In genomic region chr17:56717363-56718058, GRCm38 (mm10) we compare ENCODE assay signal across 7 mouse cellular contexts. TPM values are rescaled to one million over a fixed set of nuclear protein-coding genes. Genes with fewer than 3 reads are reported as not detected.
DNase-seq lines count a peak whose midpoint lies in the region; ATAC-seq lines count a peak whose summit lies in the region.

Gene Ndufa11, plus strand, starts transcription at chr17:56717767.
Gene Vmac, minus strand, starts transcription at chr17:56718022.

- H3K4me1 ChIP-seq in embryonic facial prominence, embryonic 11.5 days (ENCODE audit: control insufficient read depth, insufficient read depth, low read length): no peaks in the 10 kb centered on the region
- H3K4me1 ChIP-seq in limb, embryonic 10.5 days: peaks cover 44% of the 10 kb centered on the region
- peaks cover 36% of the 10 kb centered on the region for H3K4me1 ChIP-seq in midbrain, embryonic 13.5 days (replicated peaks)

- ATAC-seq in embryonic facial prominence, embryonic 11.5 days (replicated peaks; ENCODE audit: insufficient number of reproducible peaks, low FRiP score, low TSS enrichment, low read depth): peak; percentile 53
- peak; percentile 58 for ATAC-seq in granulocyte monocyte progenitor cell, adult 5-6 weeks (replicated peaks; ENCODE audit: poor library complexity, severe bottlenecking)
- peak; percentile 77 for ATAC-seq in midbrain, embryonic 13.5 days

- H3K36me3 ChIP-seq in embryonic facial prominence, embryonic 11.5 days (replicated peaks; ENCODE audit: control insufficient read depth, insufficient read depth, low read depth, low read length): peaks cover 7% of the 10 kb centered on the region
- H3K36me3 ChIP-seq in limb, embryonic 10.5 days: peaks cover 39% of the 10 kb centered on the region
- peaks cover 26% of the 10 kb centered on the region for H3K36me3 ChIP-seq in midbrain, embryonic 13.5 days

- peak within 1 kb of the TSS; percentile 78 for H3K9ac ChIP-seq in embryonic facial prominence, embryonic 11.5 days (replicated peaks; ENCODE audit: low read length)
- peak within 1 kb of the TSS; percentile 93 for H3K9ac ChIP-seq in midbrain, embryonic 13.5 days (replicated peaks)

- peak within 1 kb of the TSS; percentile 61 for H3K4me3 ChIP-seq in embryonic facial prominence, embryonic 11.5 days (ENCODE audit: low read depth, low read length)
- H3K4me3 ChIP-seq in limb, embryonic 10.5 days: peak within 1 kb of the TSS; percentile 84
- H3K4me3 ChIP-seq in midbrain, embryonic 13.5 days (replicated peaks): peak within 1 kb of the TSS; percentile 84

- peak within 1 kb of the TSS; percentile 82 for H3K4me2 ChIP-seq in embryonic facial prominence, embryonic 11.5 days (ENCODE audit: low read depth, low read length)
- peak within 1 kb of the TSS; percentile 83 for H3K4me2 ChIP-seq in midbrain, embryonic 13.5 days (replicated peaks)

- WGBS in embryonic facial prominence, embryonic 11.5 days: under 1% methylated on average over 59 of the region's 59 CpGs
- WGBS in limb, embryonic 10.5 days: under 1% methylated on average over 59 of the region's 59 CpGs
- under 1% methylated on average over 59 of the region's 59 CpGs for WGBS in midbrain, embryonic 13.5 days

- peak; percentile 97 for DNase-seq in adrenal gland, postnatal 14 days
- DNase-seq in embryonic facial prominence, embryonic 11.5 days (ENCODE audit: low spot score): peak; percentile 100
- peak; percentile 93 for DNase-seq in kidney, adult 11 months
- peak; percentile 98 for DNase-seq in limb, embryonic 10.5 days (ENCODE audit: low spot score)
- peak; percentile 91 for DNase-seq in spleen, adult 12 weeks (ENCODE audit: low spot score)

- no peaks in the 10 kb centered on the region for H3K27me3 ChIP-seq in embryonic facial prominence, embryonic 11.5 days (ENCODE audit: control insufficient read depth, insufficient read depth, low read length)
- H3K27me3 ChIP-seq in limb, embryonic 10.5 days (ENCODE audit: low read depth, poor library complexity, severe bottlenecking): no peaks in the 10 kb centered on the region
- no peaks in the 10 kb centered on the region for H3K27me3 ChIP-seq in midbrain, embryonic 13.5 days

- peak within 1 kb of the TSS; percentile 29; the same call in 1 of the 2 replicates for H3K27ac ChIP-seq in embryonic facial prominence, embryonic 11.5 days (replicated peaks; ENCODE audit: low read depth, low read length)
- peak within 1 kb of the TSS; percentile 93 for H3K27ac ChIP-seq in limb, embryonic 10.5 days
- H3K27ac ChIP-seq in midbrain, embryonic 13.5 days: peak within 1 kb of the TSS; percentile 87

- H3K9me3 ChIP-seq in embryonic facial prominence, embryonic 11.5 days (replicated peaks; ENCODE audit: control insufficient read depth, low read length): no peaks in the 10 kb centered on the region
- no peaks in the 10 kb centered on the region for H3K9me3 ChIP-seq in limb, embryonic 10.5 days (replicated peaks)
- H3K9me3 ChIP-seq in midbrain, embryonic 13.5 days: no peaks in the 10 kb centered on the region

RNA-seq across cellular contexts. Expression of gene Ndufa11, which starts in this region (rescaled TPM):
- 382 and 386 TPM in 2 replicates for total RNA-seq in adrenal gland, postnatal 14 days (2021)
- 352 and 362 TPM in 2 replicates for polyA plus RNA-seq in embryonic facial prominence, embryonic 11.5 days (2014; fragmentation: Nextera tagmentation; extraction: Ambion mirVana)
- total RNA-seq in granulocyte monocyte progenitor cell, adult 5-6 weeks (2014; fragmentation: Nextera tagmentation): 134 and 201 TPM in 2 replicates
- 99.5 and 106 TPM in 2 replicates for total RNA-seq in granulocyte monocyte progenitor cell, adult 5-6 weeks (2017)
- 425 and 437 TPM in 2 replicates for polyA plus RNA-seq in limb, embryonic 10.5 days (2016; fragmentation: Nextera tagmentation; extraction: Ambion mirVana)
- 465 and 479 TPM in 2 replicates for polyA plus RNA-seq in midbrain, embryonic 13.5 days (2015; fragmentation: Nextera tagmentation; extraction: Ambion mirVana)

RNA-seq across cellular contexts. Expression of gene Vmac, which starts in this region (rescaled TPM):
- total RNA-seq in adrenal gland, postnatal 14 days (2021): 22.3 and 23.9 TPM in 2 replicates
- polyA plus RNA-seq in embryonic facial prominence, embryonic 11.5 days (2014; fragmentation: Nextera tagmentation; extraction: Ambion mirVana): 14.7 and 15.5 TPM in 2 replicates
- total RNA-seq in granulocyte monocyte progenitor cell, adult 5-6 weeks (2014; fragmentation: Nextera tagmentation): 5.3 and 9.1 TPM in 2 replicates
- total RNA-seq in granulocyte monocyte progenitor cell, adult 5-6 weeks (2017): 3.7 and 9.1 TPM in 2 replicates
- 12.8 and 15.5 TPM in 2 replicates for polyA plus RNA-seq in limb, embryonic 10.5 days (2016; fragmentation: Nextera tagmentation; extraction: Ambion mirVana)
- 15.5 and 18.2 TPM in 2 replicates for polyA plus RNA-seq in midbrain, embryonic 13.5 days (2015; fragmentation: Nextera tagmentation; extraction: Ambion mirVana)

Comparison
In these comparisons a context has a peak if more than half of its experiments do, and no peak if none do; other contexts are left out.
1. Peak in every context shown above with its lines: DNase-seq, ATAC-seq, H3K4me3 ChIP-seq and H3K27ac ChIP-seq.
2. H3K27ac ChIP-seq: peak in every context shown above with its lines; median percentile 93 in limb, embryonic 10.5 days; 87 in midbrain, embryonic 13.5 days; 29 in embryonic facial prominence, embryonic 11.5 days.